Mouse (Mus musculus) liver, postnatal 0 days (tissue): Measurements from ENCODE around the gene Fam104a.

Experiments used
- CTCF ChIP-seq: sonication (generic); IDR thresholded peaks from 2 replicates; pipeline ENCODE4 v1.5.1; 2016; ENCODE audit warnings: antibody characterized with exemption, low read depth
- EP300 ChIP-seq: IDR thresholded peaks from 2 replicates; pipeline ENCODE4 v1.6.1; 2016; ENCODE audit warnings: antibody characterized with exemption, low read depth, mild to moderate bottlenecking

DNA sequence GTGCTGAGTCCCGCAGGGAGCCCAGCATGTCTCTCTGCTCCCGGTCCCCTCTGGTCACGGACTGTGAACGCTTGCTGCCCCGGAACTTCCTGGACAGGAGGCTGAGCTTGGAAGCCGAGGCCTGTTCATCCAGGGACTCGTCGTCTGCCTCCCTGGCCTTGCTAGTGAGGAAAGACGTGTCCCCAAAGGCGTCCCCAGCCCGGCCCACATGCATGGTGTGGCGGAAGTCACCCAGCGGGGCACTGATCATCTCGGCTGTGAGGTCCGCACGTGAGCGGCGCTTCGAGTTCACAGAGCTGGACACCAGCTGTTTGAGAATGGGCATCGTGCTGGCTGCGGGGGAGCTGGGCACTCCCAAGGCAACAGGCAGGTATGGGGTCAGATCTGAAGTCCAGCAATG, 45.3 kb upstream of the Fam104a start:
- TF ChIP-seq CTCF = no peak
- TF ChIP-seq EP300 = no peak
